ENCODE assay signal across 8 mouse cellular contexts in genomic region chr4:40971744-40972143, GRCm38 (mm10). TPM values are rescaled to one million over a fixed set of nuclear protein-coding genes. Genes with fewer than 3 reads are reported as not detected.
DNase-seq lines count a peak whose midpoint lies in the region; ATAC-seq and TF ChIP-seq lines count a peak whose summit lies in the region.

No protein-coding gene starts in this region.

- H3K4me3 ChIP-seq in intestine, embryonic 14.5 days (ENCODE audit: low read depth, low read length), result peak overlapping the region; percentile 73
- peak overlapping the region; percentile 90 for H3K4me3 ChIP-seq in lung, embryonic 16.5 days (ENCODE audit: low read length)
- 0 out of 2 replicates have a peak overlapping the region, but pooled peaks have one; percentile 98 for H3K4me3 ChIP-seq in olfactory bulb, adult 2 months (ENCODE audit: insufficient read depth, low read depth, low read length)

- peaks cover 28% of the 10 kb centered on the region for H3K36me3 ChIP-seq in intestine, embryonic 14.5 days (ENCODE audit: control insufficient read depth, insufficient read depth, low read length)
- peaks cover 4% of the 10 kb centered on the region; the same call in 1 of the 2 replicates for H3K36me3 ChIP-seq in lung, embryonic 16.5 days (ENCODE audit: control insufficient read depth, insufficient read depth, low read length)

- no peak for TF ChIP-seq POLR2A in olfactory bulb, adult 2 months (IDR thresholded peaks at IDR 0.05; ENCODE audit: insufficient read depth, low read depth, low read length)

- H3K4me1 ChIP-seq in intestine, embryonic 14.5 days (replicated peaks; ENCODE audit: control insufficient read depth, insufficient read depth, low read length), result peaks cover 10% of the 10 kb centered on the region; the same call in 1 of the 2 replicates
- peaks cover 7% of the 10 kb centered on the region; the same call in 1 of the 2 replicates for H3K4me1 ChIP-seq in lung, embryonic 16.5 days (replicated peaks; ENCODE audit: control insufficient read depth, insufficient read depth, low read length)
- H3K4me1 ChIP-seq in olfactory bulb, adult 2 months (ENCODE audit: control insufficient read depth, insufficient read depth, low read length), result peaks cover 9% of the 10 kb centered on the region; the same call in 1 of the 2 replicates

- no peaks in the 10 kb centered on the region for H3K9me3 ChIP-seq in intestine, embryonic 14.5 days (ENCODE audit: control insufficient read depth, low read length)
- H3K9me3 ChIP-seq in lung, embryonic 16.5 days (ENCODE audit: control insufficient read depth, low read length), result no peaks in the 10 kb centered on the region

- no peaks in the 10 kb centered on the region for H3K27me3 ChIP-seq in intestine, embryonic 14.5 days (replicated peaks; ENCODE audit: control insufficient read depth, insufficient read depth, low read length)
- no peaks in the 10 kb centered on the region for H3K27me3 ChIP-seq in lung, embryonic 16.5 days (ENCODE audit: control insufficient read depth, insufficient read depth, low read depth, low read length)

- H3K9ac ChIP-seq in intestine, embryonic 14.5 days (ENCODE audit: low read length), result peak overlapping the region; percentile 80
- peak overlapping the region; percentile 87 for H3K9ac ChIP-seq in lung, embryonic 16.5 days (ENCODE audit: low read length)

- TF ChIP-seq CTCF in olfactory bulb, adult 2 months (IDR thresholded peaks at IDR 0.05; ENCODE audit: insufficient read depth, low read depth, low read length), result peak; percentile 51; the same call in 1 of the 2 replicates

- 26% methylated on average over 13 of the region's 13 CpGs for WGBS in intestine, embryonic 14.5 days
- WGBS in lung, embryonic 16.5 days, result 23% methylated on average over 13 of the region's 13 CpGs
- 21% methylated on average over 13 of the region's 13 CpGs for whole genome bisulfite sequencing in olfactory bulb, adult 2 months

- H3K4me2 ChIP-seq in intestine, embryonic 14.5 days (ENCODE audit: low read length), result peak overlapping the region; percentile 71
- peak overlapping the region; percentile 72 for H3K4me2 ChIP-seq in lung, embryonic 16.5 days (ENCODE audit: low read depth, low read length)

- ATAC-seq in erythroid progenitor cell, adult 5-6 weeks (replicated peaks; ENCODE audit: low FRiP score, poor library complexity, severe bottlenecking), result peak; percentile 36; the same call in 1 of the 2 replicates
- no peak for ATAC-seq in intestine, embryonic 14.5 days (replicated peaks; ENCODE audit: low FRiP score, low TSS enrichment, low read depth)
- no peak for ATAC-seq in lung, embryonic 16.5 days (ENCODE audit: low read depth)

- H3K27ac ChIP-seq in intestine, embryonic 14.5 days (ENCODE audit: low read depth), result peak overlapping the region; percentile 89
- H3K27ac ChIP-seq in lung, embryonic 16.5 days (ENCODE audit: low read length), result peak overlapping the region; percentile 96; the same call in 1 of the 2 replicates
- H3K27ac ChIP-seq in olfactory bulb, adult 2 months (ENCODE audit: insufficient read depth, low read depth, low read length), result no peak overlapping the region

- peak; percentile 31 for DNase-seq in kidney, adult 9 months
- no peak for DNase-seq in kidney, adult 11 months
- DNase-seq in adipocyte (ENCODE audit: low spot score), result peak; percentile 40
- DNase-seq in intestine, embryonic 14.5 days (ENCODE audit: low spot score), result peak; percentile 68
- no peak for DNase-seq in urinary bladder, adult 2 months (ENCODE audit: low spot score)

RNA-seq across cellular contexts. Expression of gene Nfx1, which starts 1.0 kb away (rescaled TPM):
- total RNA-seq in erythroid progenitor cell, adult 5-6 weeks (2015; ENCODE audit: low replicate concordance), result 28.8 and 46.5 TPM in 2 replicates
- total RNA-seq in erythroid progenitor cell, adult 5-6 weeks (2017; ENCODE audit: low replicate concordance), result 45.1 and 51.8 TPM in 2 replicates
- 94.7 and 102 TPM in 2 replicates for polyA plus RNA-seq in intestine, embryonic 14.5 days (2014; fragmentation: Nextera tagmentation; extraction: Ambion mirVana)
- 86.8 and 91.7 TPM in 2 replicates for polyA plus RNA-seq in lung, embryonic 16.5 days (2015; fragmentation: Nextera tagmentation; extraction: Ambion mirVana)
- polyA plus RNA-seq in olfactory bulb, adult 2 months (2012; ENCODE audit: insufficient read depth, insufficient read length, low replicate concordance, missing spikeins), result not detected in 2 replicates
- polyA plus RNA-seq in urinary bladder, adult 2 months (2012; rRNA removed), result 60.1 and 61.1 TPM in 2 replicates

RNA-seq across cellular contexts. Expression of gene Chmp5, which starts 23.5 kb away (rescaled TPM):
- 48.2 and 49.0 TPM in 2 replicates for total RNA-seq in erythroid progenitor cell, adult 5-6 weeks (2015; ENCODE audit: low replicate concordance)
- total RNA-seq in erythroid progenitor cell, adult 5-6 weeks (2017; ENCODE audit: low replicate concordance), result 57.5 and 62.0 TPM in 2 replicates
- 82.1 and 85.8 TPM in 2 replicates for polyA plus RNA-seq in intestine, embryonic 14.5 days (2014; fragmentation: Nextera tagmentation; extraction: Ambion mirVana)
- 129 and 130 TPM in 2 replicates for polyA plus RNA-seq in lung, embryonic 16.5 days (2015; fragmentation: Nextera tagmentation; extraction: Ambion mirVana)
- not detected in 2 replicates for polyA plus RNA-seq in olfactory bulb, adult 2 months (2012; ENCODE audit: insufficient read depth, insufficient read length, low replicate concordance, missing spikeins)
- 102 and 115 TPM in 2 replicates for polyA plus RNA-seq in urinary bladder, adult 2 months (2012; rRNA removed)

RNA-seq across cellular contexts. Expression of gene Bag1, which starts 23.6 kb away (rescaled TPM):
- 93.0 and 125 TPM in 2 replicates for total RNA-seq in erythroid progenitor cell, adult 5-6 weeks (2015; ENCODE audit: low replicate concordance)
- 200 and 234 TPM in 2 replicates for total RNA-seq in erythroid progenitor cell, adult 5-6 weeks (2017; ENCODE audit: low replicate concordance)
- polyA plus RNA-seq in intestine, embryonic 14.5 days (2014; fragmentation: Nextera tagmentation; extraction: Ambion mirVana), result 195 and 197 TPM in 2 replicates
- polyA plus RNA-seq in lung, embryonic 16.5 days (2015; fragmentation: Nextera tagmentation; extraction: Ambion mirVana), result 186 and 187 TPM in 2 replicates
- polyA plus RNA-seq in olfactory bulb, adult 2 months (2012; ENCODE audit: insufficient read depth, insufficient read length, low replicate concordance, missing spikeins), result not detected in 2 replicates
- 126 and 153 TPM in 2 replicates for polyA plus RNA-seq in urinary bladder, adult 2 months (2012; rRNA removed)

RNA-seq across cellular contexts. Expression of gene Spink4, which starts 51.9 kb away (rescaled TPM):
- not detected in 2 replicates for total RNA-seq in erythroid progenitor cell, adult 5-6 weeks (2015; ENCODE audit: low replicate concordance)
- total RNA-seq in erythroid progenitor cell, adult 5-6 weeks (2017; ENCODE audit: low replicate concordance), result not detected in 2 replicates
- polyA plus RNA-seq in intestine, embryonic 14.5 days (2014; fragmentation: Nextera tagmentation; extraction: Ambion mirVana), result 33.9 and 76.7 TPM in 2 replicates
- polyA plus RNA-seq in lung, embryonic 16.5 days (2015; fragmentation: Nextera tagmentation; extraction: Ambion mirVana), result 0.77 and 0.87 TPM in 2 replicates
- not detected in 2 replicates for polyA plus RNA-seq in olfactory bulb, adult 2 months (2012; ENCODE audit: insufficient read depth, insufficient read length, low replicate concordance, missing spikeins)
- 0.37 TPM in 1 of 2 replicates, not detected in the other for polyA plus RNA-seq in urinary bladder, adult 2 months (2012; rRNA removed)

Comparison
In these comparisons a context has a peak if more than half of its experiments do, and no peak if none do; other contexts are left out.
1. DNase-seq: peak in kidney, adult 9 months (single experiment), adipocyte (single experiment) and intestine, embryonic 14.5 days (single experiment); none in kidney, adult 11 months (single experiment) and urinary bladder, adult 2 months (single experiment).
2. Peak in every context shown above with its lines, with median percentiles within 50 percentile points of each other: H3K4me3 ChIP-seq.